Mouse (Mus musculus) brown adipose tissue, adult 24 weeks (tissue): Measurements from ENCODE around the gene Chst12. TPM values are rescaled to one million over a fixed set of nuclear protein-coding genes. Genes with fewer than 3 reads are reported as not detected.
"Not testable (repeated sequence)": the region's sequence is repeated elsewhere in the genome, so short reads cannot be mapped to it uniquely, and the experiment has no call there.

Experiments used
- H3K27ac ChIP-seq: fragments of 200-500 bp; replicated peaks from 2 replicates; pipeline ENCODE4 v1.5.1; 2012; ENCODE audit warnings: low read depth, mild to moderate bottlenecking, low read length
- H3K4me1 ChIP-seq: fragments of 200-500 bp; 2 replicates; pipeline ENCODE4 v1.6.1; 2012; ENCODE audit warnings: low read length, mixed read lengths; ENCODE audit not compliant: control insufficient read depth, insufficient read depth, insufficient read length
- H3K4me3 ChIP-seq: fragments of 200-500 bp; 2 replicates; pipeline ENCODE4 v1.5.1; 2012; ENCODE audit warnings: low read depth, mild to moderate bottlenecking, low read length, moderate library complexity; ENCODE audit not compliant: insufficient read depth
- polyA plus RNA-seq: library from polyadenylated mRNA; stranded (reverse); fragments of >200 nt; gene quantifications from 2 replicates; pipeline ENCODE4 v1.2.4, GENCODE M21; 2012; ENCODE audit not compliant: missing spikeins, insufficient read depth, insufficient read length

Gene Chst12
- polyA plus RNA-seq, result 11.4 and 23.1 TPM in 2 replicates

GRCm38 (mm10) chr5:140505208-140505780 is at the start of gene Chst12:
Gene Chst12, plus strand, starts transcription at chr5:140505550.
- H3K4me3 ChIP-seq, result peak within 1 kb of the TSS; percentile 65
- H3K4me1 ChIP-seq, result peaks cover 29% of the 10 kb centered on the region
- 0 out of 2 replicates have a peak within 1 kb of the TSS, but pooled peaks have one; percentile 14 for H3K27ac ChIP-seq

DNA sequence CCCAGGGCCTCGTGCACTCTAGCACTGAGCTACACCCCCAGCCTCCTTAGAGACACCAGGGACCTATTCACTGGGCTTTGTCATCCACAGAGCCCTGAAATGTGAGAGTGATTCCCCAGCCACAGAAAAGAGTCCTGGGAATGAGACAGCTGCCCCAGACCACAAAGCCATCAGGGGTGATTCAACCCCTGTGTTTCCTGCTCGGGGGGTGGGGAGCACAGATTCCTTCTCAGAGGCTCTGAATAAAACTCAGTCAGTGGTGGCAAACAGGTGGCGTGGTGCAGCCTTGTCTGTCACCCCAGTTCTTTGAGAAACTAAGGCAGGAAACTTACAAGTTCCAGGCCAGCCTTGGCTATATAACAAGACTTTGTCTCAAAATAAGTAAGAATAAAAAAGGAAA is 43.9 kb upstream of the Chst12 start:
- Histone ChIP-seq H3K4me3 (no peak overlapping the region), H3K4me1 (no peaks in the 10 kb centered on the region), H3K27ac (no peak overlapping the region)

GRCm38 (mm10) chr5:140463151-140463550 is 42.2 kb upstream of the Chst12 start:
- H3K4me1 ChIP-seq, H3K4me3 ChIP-seq, H3K27ac ChIP-seq: not testable (repeated sequence)

GRCm38 (mm10) chr5:140464943-140465342 is 40.4 kb upstream of the Chst12 start:
- no peaks in the 10 kb centered on the region for H3K4me1 ChIP-seq
- H3K4me3 ChIP-seq, result no peak overlapping the region
- H3K27ac ChIP-seq, result no peak overlapping the region

- no peak overlapping the region for H3K27ac ChIP-seq
- H3K4me1 ChIP-seq, result no peaks in the 10 kb centered on the region
- H3K4me3 ChIP-seq, result no peak overlapping the region
Measured at GRCm38 (mm10) chr5:140472336-140472735, 33.0 kb upstream of the Chst12 start.

DNA sequence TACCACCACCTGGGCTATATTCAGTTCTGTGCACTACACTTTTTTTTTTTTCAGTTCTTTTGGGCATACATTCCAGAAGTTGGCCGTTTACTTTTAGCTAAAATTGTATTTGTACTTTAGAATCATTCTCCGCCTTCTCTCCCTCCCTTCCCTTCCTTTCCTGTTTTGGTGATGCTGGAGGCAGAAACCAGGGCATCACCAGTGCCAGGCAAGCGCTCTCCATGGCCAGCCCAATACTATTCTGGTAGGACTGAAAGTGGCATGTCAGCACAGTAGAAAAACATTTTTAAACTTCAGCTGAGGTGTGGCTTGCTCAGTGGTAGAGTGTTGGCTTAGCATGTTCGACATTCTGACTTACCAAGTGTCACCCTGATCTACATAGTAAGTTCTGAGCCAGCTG is 23.9 kb upstream of the Chst12 start:
- Histone ChIP-seq H3K4me3 (no peak overlapping the region), H3K4me1 (no peaks in the 10 kb centered on the region), H3K27ac (no peak overlapping the region)

DNA sequence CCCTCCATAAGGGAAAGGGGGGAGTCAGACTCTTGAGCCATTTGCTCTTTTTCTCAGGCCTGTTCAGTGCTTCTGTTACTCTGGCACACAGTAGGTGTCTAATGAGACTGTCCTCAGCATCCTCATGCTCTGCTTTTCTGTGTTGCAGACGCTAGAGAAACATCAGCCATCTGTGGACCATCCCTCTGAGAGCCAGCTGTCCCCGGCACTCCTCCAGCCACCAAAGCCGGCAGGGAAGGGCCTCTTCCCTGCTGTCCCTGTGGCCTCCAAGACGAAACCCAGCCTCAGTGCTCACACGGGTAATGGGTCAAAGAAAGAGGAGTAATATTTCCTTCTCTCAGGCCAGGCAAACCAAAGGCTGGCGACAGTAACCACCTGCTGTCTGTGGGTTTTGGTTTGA is 14.2 kb upstream of the Chst12 start:
- Histone ChIP-seq H3K4me1 (no peaks in the 10 kb centered on the region), H3K4me3 (no peak overlapping the region), H3K27ac (no peak overlapping the region)

DNA sequence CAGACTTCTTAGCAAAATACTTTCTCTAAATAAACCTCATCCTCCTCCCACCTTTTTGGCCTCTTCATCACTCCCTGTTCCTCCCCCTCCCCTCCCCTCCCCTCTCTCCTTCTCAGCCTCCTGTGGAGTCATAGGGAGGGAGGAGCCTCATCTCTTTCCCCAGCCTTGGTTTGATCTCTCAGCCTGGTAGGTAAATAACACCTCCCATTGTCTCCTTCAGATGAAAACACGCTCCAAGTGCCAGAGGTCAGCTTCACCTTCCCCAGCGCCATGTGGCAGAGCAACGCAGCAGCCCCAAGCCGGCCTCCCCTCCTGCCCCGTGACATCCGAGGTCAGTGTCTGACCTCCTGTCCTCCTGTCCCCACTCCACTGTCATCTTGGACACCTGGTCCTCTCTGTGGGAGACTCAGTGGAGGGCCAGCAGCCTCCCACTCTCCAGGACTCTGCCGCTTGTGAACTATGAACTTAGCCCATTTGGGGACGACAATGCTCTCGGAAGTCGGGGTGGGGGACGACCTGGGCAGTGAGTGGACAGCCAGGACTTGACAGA is 12.6 kb upstream of the Chst12 start:
- Histone ChIP-seq H3K4me1 (no peaks in the 10 kb centered on the region), H3K4me3 (no peak overlapping the region), H3K27ac (no peak overlapping the region)

- no peak overlapping the region for H3K4me3 ChIP-seq
- peaks cover 2% of the 10 kb centered on the region; the same call in 1 of the 2 replicates for H3K4me1 ChIP-seq
- H3K27ac ChIP-seq, result no peak overlapping the region
Measured at GRCm38 (mm10) chr5:140498176-140498575, 7.2 kb upstream of the Chst12 start.

DNA sequence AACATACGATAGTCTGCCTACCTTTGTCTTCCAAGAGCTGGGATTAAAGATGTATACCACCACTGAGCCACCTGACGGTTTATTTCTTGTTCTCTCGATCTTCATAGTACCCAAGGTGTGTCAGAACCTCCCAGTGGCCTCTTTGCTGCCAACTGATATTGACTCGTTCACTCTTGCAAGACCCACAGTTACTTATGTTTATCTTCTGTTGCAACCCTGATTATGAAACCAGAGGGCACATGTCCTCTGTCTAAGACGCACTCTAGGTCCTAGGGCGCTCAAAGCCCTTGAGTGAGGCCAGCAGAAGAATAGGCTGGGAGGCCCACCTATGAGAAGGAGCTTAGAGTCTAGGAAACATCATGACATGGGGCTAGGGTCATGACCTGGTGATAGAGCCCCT is 4.6 kb upstream of the Chst12 start:
- Histone ChIP-seq H3K4me3 (no peak overlapping the region), H3K4me1 (peaks cover 5% of the 10 kb centered on the region; the same call in 1 of the 2 replicates), H3K27ac (no peak overlapping the region)

DNA sequence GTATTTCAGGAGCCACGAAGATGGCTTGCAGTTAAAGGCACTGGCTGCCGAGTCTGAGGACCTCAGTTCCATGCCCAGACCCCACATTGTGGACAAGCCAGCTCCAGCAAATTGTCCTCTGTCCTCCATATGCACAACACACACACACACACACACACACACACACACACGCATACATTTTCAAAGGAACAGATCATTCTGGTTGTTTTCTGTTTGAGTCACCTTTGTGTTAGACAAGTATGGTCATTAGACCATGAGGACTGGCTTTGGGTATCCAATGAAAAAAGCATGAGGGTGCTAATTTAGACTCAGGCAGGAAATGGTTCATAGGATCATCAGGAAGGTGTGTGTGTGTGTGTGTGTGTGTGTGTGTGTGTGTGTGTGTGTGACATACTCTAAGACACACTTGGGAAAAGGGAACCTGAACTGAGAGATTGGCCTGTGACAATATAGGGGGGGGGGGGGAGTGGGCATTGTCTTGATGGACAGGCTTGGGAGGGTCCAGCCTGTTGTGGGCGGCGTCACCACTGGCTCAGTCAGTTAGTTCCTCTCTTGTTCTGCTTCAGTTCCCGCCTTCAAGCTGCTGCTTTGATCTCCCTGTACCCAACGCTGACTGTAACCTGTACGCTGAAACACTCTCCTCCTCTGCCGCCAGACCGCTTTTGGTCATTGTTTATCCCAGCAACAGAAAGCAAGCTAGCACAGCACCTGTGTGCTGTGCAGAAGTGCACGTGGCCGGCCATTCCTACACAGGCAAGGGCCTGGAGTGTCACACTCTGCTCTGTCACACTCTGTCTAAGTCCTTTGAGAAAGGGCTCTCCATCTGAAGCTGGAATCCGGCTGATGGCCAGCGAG is 3.1 kb upstream of the Chst12 start:
- Histone ChIP-seq H3K4me3 (no peak overlapping the region), H3K4me1 (peaks cover 11% of the 10 kb centered on the region; the same call in 1 of the 2 replicates), H3K27ac (no peak overlapping the region)

- peaks cover 17% of the 10 kb centered on the region for H3K4me1 ChIP-seq
- H3K27ac ChIP-seq, H3K4me3 ChIP-seq: not testable (repeated sequence)
Measured at GRCm38 (mm10) chr5:140502925-140503324, 2.4 kb upstream of the Chst12 start.

- Histone ChIP-seq H3K4me3 (peak overlapping the region; percentile 65), H3K4me1 (peaks cover 35% of the 10 kb centered on the region), H3K27ac (0 out of 2 replicates have a peak overlapping the region, but pooled peaks have one; percentile 14)
Measured at GRCm38 (mm10) chr5:140506096-140506794, 895 bp downstream of the Chst12 start.

GRCm38 (mm10) chr5:140507466-140508208 is 2.3 kb downstream of the Chst12 start:
- H3K4me3 ChIP-seq, result 0 out of 2 replicates have a peak overlapping the region, but pooled peaks have one; percentile 1
- H3K4me1 ChIP-seq, result peaks cover 35% of the 10 kb centered on the region
- H3K27ac ChIP-seq, result no peak overlapping the region; the same call in 1 of the 2 replicates
